Mouse (Mus musculus) testis, adult 2 months (tissue): ENCODE data around the gene Kat8.

Source experiments
- CTCF ChIP-seq: fragments of 200-500 bp; IDR thresholded peaks from 2 replicates; pipeline ENCODE4 v1.5.1; 2012; ENCODE audit warnings: low read depth, mild to moderate bottlenecking, inconsistent platforms, low read length, moderate library complexity; ENCODE audit not compliant: control insufficient read depth, insufficient read depth, insufficient replicate concordance
- POLR2A ChIP-seq: fragments of 200-500 bp; IDR thresholded peaks from 2 replicates; pipeline ENCODE4 v1.6.1; 2012; ENCODE audit warnings: low read depth, mild to moderate bottlenecking, inconsistent platforms, low read length, moderate library complexity; ENCODE audit not compliant: control insufficient read depth

- TF ChIP-seq POLR2A (no peak), CTCF (no peak)
Observed at GRCm38 (mm10) chr7:127927726-127928125, 15.4 kb downstream of the Kat8 start.
